Mouse (Mus musculus): ENCODE results near the gene Il4ra.

The Il4ra gene

DNA sequence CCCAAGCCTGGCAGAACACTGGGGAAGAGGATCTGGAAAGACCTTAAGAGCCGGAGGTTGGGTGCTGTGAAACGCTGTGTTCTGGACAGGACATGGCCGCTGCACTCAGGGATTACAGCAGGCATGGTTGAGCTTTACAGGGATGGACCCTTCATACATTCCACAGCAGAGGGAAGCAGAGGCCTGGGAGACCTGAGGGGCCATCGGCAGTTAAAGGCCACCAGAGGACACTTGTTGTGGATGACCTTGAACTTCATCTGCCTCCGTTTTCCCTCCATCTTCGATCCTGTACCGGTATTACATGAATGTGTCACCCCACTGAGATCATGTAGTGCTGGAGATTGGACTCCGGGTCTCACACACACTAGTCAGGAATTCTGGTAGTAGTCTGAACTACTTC lies 2.0 kb upstream of the Il4ra start:
- DNase-seq (ENCODE audit: low read depth, low spot score) = no peak

- DNase-seq (ENCODE audit: low read depth, low spot score) = peak; percentile 56
Observed at GRCm38 (mm10) chr7:125550881-125551381, 989 bp upstream of the Il4ra start.

DNA sequence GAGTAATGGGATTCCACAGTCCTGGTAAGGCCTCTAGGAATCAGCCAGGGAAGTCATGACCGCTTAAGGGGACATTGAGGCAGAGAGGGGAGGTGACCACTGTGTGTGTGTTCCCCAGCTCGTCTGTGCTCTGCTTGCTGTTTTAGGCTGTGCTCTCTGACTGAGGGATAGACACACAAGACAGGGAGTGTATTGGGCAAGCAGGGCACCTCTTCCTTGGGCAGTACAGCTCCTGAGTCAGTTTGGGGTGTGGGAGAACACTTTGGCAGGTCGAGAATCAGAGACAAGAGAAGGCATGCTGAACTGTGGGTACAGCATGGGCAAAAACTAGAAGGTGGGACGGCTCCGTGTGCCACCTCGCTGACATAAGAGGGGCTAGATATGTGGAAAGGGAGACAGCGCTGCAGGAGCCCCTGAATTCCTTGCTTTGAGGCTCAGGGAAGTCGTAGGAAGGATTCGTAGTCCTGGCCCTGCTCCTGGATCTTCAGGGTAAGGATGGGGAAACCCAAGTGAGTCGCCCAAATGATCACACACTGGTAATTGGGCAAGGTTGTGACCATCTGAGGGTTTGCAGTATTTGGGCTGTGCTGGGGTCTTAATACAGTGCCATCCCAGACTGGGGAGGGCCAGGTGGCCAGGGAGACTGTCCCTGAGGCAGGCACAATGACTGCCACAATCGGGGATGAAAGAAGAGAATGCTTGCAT lies 1.1 kb downstream of the Il4ra start:
- DNase-seq (ENCODE audit: low read depth, low spot score) = no peak

DNA sequence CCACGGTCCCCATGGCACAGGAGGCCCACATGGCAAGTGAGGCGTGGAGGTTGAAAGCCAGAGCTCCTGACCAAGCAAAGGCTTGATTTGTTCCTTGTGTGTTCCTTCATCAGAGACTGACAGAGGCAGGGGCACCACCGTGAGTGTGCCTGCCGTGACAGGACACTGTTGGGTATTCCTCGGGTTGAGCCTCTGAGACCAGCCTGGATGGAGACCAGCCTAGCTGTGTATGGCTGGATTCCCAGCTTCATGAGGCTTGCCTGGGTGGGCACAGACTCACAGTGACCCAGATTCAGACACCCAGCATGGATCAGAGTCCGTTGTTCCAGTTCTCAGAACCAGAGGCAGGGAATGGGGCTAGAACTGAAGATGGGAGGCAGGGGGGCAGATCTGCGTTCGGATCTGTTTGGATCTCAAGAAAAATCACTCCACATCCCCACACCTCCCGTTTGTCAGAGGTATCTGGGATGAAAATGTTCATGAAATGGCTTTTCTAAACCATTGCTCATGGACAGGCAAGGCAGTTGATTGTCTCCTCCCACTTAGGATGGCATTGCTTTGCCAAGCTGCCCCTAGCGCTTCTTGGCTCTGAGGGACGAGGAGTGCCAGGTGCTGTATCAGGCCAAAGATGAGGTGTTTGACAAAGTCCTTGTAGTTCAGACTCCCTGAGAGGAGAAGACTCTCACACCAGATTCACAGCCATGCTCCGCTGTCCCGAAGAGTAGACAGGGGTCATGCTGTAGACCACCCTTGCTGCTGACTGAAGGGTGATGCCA lies 1.9 kb downstream of the Il4ra start:
- no peak for DNase-seq (ENCODE audit: low read depth, low spot score)

- DNase-seq (ENCODE audit: low read depth, low spot score) = no peak
Observed at GRCm38 (mm10) chr7:125554456-125555114, 2.7 kb downstream of the Il4ra start.

DNA sequence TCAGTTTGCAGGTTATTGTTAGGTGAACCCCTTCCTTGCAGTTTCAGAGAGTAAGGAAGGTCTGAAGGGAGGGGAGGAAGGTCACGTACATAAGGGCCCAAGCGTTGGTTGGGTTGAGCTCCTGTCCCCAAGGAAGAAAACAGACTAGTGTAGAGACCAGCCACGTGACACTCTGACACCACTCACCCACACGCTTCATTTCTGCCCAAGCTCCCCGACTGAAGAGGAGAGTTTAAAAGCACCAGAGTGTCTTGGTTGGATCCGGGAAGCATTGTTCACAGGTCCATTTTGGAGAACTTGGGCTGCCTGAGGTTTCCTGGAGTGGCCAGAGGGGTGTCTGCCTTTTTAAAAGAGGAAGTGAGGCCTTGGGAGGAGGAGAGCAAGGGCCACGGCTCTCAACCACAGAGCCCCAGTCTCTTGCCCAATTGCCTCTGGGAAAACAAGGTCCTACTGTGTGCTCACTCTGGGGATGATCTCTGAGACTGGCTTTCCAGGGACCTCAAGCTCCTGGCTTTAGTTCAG lies 3.5 kb downstream of the Il4ra start:
- no peak for DNase-seq (ENCODE audit: low read depth, low spot score)

- no peak for DNase-seq (ENCODE audit: low read depth, low spot score)
Observed at GRCm38 (mm10) chr7:125556096-125556495, 4.2 kb downstream of the Il4ra start.

DNA sequence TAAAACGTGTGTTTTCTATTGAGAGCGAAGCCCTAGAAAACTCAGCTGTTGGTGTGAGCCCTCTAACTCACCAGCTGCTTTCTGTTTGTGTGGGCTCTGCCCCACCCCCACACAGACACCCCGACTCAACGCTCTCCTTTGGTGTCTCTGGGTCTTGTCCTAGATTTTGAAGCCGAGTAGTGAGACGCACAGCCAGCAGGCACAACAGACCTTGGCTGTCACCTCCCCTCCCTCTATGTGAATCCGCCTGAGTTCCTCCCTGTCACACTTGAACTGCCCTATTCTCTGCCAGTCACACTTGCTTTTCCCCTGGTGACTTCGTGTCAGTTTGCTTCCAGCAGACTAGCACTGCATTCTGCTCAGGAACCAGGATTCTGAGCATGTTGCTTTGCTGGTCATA lies 4.9 kb downstream of the Il4ra start:
- DNase-seq (ENCODE audit: low read depth, low spot score) = no peak

GRCm38 (mm10) chr7:125558401-125558945 lies 6.6 kb downstream of the Il4ra start:
- DNase-seq (ENCODE audit: low read depth, low spot score) = no peak

GRCm38 (mm10) chr7:125558997-125559396 lies 7.1 kb downstream of the Il4ra start:
- DNase-seq (ENCODE audit: low read depth, low spot score) = no peak

GRCm38 (mm10) chr7:125559537-125559936 lies 7.6 kb downstream of the Il4ra start:
- peak; percentile 39 for DNase-seq (ENCODE audit: low read depth, low spot score)

DNA sequence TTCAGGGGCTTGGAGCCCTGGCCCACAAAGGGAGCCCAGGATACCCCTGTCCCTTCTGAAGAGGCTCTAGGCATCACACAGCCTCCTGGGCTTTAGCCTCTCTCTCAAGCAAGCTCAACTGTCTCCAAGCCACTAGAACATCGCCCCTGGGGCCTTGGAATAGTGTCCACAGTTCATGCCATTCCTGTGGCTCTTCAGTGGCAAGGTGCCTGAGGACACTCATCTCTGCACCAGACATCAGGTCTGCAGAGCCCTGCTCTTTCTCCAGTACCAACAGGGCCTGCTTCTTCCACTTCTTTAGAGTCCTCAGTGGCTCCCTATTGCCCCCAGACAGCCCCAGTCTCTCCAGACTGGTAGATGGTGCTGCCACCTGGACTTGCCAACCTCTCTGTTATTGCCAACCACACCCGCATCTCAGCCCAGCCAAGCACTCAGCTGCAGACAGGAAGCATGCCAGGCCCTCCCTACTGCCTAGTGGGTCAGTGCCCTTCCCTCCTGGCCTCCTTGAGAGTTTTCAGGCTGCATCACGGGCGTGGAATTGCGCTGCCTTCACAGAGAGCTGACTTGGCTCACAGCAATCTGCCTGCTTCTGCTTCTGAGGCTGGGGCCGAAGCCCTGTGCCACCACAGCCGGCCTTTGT lies 8.3 kb downstream of the Il4ra start:
- peak; percentile 51 for DNase-seq (ENCODE audit: low read depth, low spot score)

GRCm38 (mm10) chr7:125561085-125561690 lies 9.3 kb downstream of the Il4ra start:
- no peak for DNase-seq (ENCODE audit: low read depth, low spot score)

DNA sequence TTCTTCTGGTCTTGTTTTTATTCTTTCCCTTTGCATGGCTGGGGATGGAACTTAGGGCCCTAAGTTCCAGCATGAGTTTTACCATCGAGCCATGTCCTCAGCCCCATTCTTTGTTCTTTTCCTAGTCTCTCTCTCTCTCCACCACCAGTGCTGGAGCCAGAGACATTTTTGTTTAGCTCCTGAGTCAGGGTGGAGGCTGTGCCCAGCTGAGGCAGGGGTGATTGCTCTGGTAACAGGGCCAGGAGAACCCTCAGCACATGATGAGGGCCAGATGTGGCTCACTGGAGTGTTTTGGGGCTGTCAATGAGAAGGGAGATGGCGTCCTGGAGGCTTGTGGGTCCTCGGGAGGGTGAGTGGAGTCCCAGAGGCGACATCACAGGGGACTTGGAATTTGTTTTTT lies 10.5 kb downstream of the Il4ra start:
- peak; percentile 38 for DNase-seq (ENCODE audit: low read depth, low spot score)

GRCm38 (mm10) chr7:125563093-125563492 lies 11.2 kb downstream of the Il4ra start:
- no peak for DNase-seq (ENCODE audit: low read depth, low spot score)

- DNase-seq (ENCODE audit: low read depth, low spot score) = no peak
Observed at GRCm38 (mm10) chr7:125564316-125565024, 12.6 kb downstream of the Il4ra start.

GRCm38 (mm10) chr7:125565516-125566285 lies 13.8 kb downstream of the Il4ra start:
- peak; percentile 41 for DNase-seq (ENCODE audit: low read depth, low spot score)

DNA sequence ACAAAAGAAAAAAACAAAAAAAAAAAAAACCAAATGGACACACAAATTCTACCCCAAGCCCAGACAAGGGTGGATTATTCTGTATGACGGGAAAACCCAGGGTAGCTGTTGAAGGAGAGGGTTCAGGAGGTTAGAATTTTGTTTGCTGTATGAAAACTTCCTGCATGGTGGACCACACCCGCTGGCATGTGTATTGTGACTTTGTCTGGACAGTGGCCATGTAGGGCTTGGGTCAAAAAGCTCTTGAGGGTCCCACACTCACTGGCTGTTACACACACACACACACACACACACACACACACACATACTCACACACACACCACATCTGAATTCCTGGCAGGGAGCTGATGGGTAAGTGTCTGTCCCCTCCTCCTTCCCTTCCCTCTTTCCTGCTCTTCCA lies 14.5 kb downstream of the Il4ra start:
- peak; percentile 33 for DNase-seq (ENCODE audit: low read depth, low spot score)

DNA sequence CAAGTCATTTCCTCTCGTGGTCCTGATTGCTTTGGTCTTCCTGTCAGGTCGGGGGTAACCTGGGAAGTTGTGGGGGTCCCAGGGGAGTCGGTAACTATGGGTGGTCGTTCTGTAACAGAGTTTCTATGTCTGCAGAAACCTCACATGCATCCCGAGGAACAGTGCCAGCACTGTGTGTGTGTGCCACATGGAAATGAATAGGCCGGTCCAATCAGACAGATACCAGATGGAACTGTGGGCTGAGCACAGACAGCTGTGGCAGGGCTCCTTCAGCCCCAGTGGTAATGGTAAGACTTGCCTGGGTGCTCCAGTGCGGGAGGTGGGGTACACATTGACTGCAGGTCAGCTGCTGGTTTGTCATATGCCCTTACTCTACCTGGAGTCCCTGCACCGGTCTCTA lies 17.0 kb downstream of the Il4ra start:
- no peak for DNase-seq (ENCODE audit: low read depth, low spot score)

DNA sequence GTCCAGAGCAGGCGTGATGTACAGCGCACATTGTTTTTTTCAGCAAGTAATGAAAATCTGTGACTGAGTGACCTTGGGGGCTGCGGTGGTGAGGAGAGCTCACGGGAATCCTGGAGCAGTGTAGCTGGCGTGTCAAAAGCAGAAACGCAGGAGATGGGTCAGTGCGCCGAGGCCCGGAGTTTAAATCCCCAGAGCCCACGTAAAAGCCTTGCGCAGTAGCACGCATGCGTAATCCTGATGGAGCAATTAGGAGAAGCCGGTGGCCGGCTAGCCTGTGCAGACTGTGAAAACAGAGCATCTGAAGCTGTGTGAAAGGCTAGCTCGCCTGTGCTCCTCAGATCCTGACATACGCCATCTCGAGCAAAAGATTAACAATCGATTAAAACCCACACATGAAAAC lies 20.0 kb downstream of the Il4ra start:
- no peak for DNase-seq (ENCODE audit: low read depth, low spot score)

All from 3T3-L1 (cell line).